Mouse (Mus musculus): ENCODE data around the gene Ttll11.

The Ttll11 gene

DNA sequence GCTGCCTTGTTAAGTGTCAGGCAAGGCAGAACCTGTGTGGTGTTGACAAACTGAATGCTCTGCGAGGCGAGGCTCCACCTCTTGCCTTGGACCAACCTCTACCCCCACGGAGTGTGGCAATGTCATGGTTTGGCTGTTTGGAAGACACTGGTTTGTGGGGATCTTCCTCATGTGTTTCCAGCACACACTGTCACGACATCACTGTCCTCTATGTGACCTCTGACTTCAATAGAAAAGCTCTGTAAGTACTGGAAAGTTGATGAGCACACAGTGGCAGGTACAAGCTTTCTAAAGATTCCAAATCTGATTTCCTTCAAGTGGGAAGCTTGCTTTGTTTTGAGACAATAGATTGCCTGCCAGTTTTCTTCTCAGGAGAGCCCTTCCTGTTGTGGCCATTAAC is 126.7 kb downstream of the Ttll11 start:
- 91% methylated on average over 4 of the region's 4 CpGs for WGBS

DNA sequence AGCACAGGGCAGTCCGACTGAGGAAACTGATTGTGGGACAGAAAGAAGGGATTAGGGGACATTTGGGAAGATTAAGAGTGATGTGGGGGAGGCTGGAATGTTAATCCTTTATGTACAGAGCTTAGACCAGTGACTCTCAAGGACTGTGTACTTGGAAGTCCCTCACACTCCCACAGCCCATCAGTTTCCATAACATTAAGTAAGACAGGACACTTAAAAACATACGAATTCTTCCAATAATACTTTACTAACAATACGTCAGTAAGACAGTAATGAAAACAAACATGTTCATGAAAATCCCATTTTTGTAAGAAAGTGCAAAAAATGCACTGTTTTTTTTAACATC is 127.6 kb downstream of the Ttll11 start:
- WGBS, result 78% methylated on average over 3 of the region's 3 CpGs

GRCm38 (mm10) chr2:35851420-35852163 is 128.1 kb downstream of the Ttll11 start:
- WGBS, result 62% methylated on average over 17 of the region's 17 CpGs

DNA sequence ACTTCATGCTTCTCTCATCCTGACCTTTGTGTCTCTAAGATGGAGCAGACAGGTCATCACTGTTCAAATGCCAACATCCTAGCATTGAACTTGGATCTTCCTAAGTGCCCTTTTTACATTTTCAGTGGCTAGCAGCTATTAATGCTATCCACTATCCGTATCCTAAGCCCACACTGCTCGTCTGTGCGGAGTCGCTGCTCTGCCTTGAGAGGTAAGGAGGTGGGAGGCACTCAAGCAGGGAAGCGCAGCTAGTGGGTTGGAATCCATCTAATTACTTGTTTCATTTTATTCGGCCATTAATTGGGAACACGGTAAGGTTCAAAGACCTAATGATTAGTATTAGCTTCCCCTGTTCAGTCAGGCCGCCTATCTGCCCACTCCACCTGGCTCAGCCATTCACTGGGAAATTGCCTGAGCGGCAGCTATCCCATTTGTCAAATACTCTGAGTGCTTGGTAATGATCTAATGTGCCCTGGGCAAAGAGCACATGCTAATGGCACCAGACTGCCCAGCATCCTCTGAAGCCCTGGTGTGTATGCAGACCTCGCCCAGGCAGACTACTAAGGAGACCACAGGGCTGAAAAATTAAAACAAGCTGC is 130.0 kb downstream of the Ttll11 start:
- 63% methylated on average over 10 of the region's 10 CpGs for WGBS

GRCm38 (mm10) chr2:35845611-35846504 is 133.9 kb downstream of the Ttll11 start:
- WGBS, result 41% methylated on average over 11 of the region's 11 CpGs

DNA sequence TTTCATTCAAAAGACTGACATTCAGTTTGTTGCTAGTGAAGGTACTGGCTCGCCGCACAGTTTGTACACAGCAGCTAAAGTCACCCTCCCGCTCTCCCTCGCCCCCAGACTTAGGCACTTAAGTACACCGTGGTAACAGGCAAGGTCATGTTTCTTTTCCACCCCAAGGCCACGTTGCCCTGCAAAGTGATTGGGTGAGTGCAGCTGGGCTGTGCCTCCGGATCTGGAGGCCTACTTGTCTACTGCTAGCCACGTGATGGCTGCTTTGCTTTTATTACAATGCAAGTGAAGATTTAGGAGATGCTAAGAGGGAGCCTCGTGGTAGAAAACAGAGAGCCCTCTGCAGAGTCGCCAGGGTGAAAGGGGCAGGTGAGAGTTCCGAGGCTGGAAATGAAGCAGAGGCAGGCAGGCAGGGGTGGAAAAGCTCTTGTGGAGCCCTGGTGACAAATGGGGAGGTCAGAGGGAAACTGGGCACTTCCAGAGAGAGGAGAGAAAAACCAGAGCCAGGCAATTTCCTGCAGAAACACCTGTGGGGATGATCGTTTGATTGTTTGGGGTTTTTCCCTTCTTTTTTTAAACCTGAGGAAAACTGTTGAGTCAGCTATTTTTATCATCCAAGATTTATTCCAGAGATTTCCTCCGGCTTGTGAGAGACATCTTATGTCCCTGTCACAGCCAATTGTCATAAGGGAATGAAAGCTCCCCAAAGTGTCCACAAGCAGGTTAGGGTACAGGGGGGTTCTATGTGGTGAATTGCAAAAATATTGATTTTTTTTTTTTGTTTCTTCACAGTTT is 135.6 kb downstream of the Ttll11 start:
- WGBS, result 51% methylated on average over 13 of the region's 13 CpGs

DNA sequence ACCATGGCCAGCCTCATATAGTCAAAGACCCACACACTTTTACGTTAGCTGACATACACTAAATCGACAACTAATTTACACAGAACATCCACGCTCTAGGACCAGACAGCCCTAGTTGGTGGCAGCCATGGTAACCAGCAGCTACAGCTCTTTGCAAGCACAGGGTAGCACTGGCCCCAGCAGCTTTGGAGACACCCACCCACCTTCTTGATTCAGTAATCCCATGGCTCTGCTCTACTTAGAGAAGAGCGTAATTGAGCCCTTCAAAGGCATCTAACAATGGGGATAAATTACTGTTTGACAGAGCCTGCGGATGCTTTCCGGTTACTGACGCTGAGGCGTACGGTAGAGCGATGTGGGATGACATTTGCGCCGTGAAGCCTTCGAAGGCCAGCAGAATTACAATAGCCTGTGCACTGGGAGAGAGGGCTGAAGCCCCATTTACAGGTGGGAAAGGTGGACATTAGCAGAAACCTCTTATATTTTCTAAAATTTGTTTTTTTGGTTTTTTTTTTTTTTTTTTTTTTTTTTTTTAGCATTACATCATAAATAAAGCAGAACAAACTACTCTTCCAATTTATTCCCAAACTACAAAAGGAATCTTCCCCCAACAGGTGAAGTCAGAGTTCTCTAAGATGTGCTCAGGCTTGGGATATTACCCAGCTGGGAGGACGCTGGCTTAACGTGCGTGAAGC is 136.8 kb downstream of the Ttll11 start:
- WGBS, result 61% methylated on average over 16 of the region's 16 CpGs

GRCm38 (mm10) chr2:35841841-35842420 is 137.8 kb downstream of the Ttll11 start:
- 62% methylated on average over 4 of the region's 4 CpGs for WGBS

GRCm38 (mm10) chr2:35840956-35841816 is 138.5 kb downstream of the Ttll11 start:
- WGBS, result 48% methylated on average over 14 of the region's 14 CpGs

GRCm38 (mm10) chr2:35838751-35839479 is 140.8 kb downstream of the Ttll11 start:
- 59% methylated on average over 11 of the region's 11 CpGs for WGBS

DNA sequence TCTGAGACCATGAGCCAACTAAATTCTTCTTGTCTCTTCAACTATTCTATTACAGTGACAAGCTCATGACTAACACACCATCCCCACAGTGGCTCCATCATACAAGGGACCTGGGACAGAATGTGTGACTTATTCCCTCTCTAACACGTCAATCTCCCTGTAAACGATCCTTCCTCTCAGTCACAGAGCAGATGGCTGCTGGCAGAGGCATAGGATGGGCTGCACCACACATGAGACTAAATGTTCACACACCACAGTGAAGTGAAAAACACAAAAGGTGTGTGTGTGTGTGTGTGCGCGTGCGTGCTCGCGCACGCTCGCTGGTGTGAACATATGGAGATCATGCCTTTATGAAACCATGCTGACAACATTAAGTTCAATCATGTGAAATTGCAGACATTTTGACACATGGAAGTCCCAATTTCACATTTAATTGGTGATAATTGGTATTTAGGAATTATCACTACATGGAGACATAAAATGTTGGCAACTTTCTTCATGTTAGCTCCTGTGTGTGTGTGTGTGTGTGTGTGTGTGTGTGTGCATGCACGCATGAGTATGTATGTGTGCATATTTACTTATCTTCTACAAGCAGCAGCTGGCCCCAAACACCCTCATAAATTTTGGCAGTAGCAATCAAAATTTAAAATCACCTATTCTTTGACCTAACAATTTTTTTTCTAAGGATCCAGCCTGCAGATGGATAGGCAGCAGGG is 145.4 kb downstream of the Ttll11 start:
- 85% methylated on average over 10 of the region's 10 CpGs for WGBS

GRCm38 (mm10) chr2:35833546-35833945 is 146.2 kb downstream of the Ttll11 start:
- WGBS, result 74% methylated on average over 6 of the region's 6 CpGs

DNA sequence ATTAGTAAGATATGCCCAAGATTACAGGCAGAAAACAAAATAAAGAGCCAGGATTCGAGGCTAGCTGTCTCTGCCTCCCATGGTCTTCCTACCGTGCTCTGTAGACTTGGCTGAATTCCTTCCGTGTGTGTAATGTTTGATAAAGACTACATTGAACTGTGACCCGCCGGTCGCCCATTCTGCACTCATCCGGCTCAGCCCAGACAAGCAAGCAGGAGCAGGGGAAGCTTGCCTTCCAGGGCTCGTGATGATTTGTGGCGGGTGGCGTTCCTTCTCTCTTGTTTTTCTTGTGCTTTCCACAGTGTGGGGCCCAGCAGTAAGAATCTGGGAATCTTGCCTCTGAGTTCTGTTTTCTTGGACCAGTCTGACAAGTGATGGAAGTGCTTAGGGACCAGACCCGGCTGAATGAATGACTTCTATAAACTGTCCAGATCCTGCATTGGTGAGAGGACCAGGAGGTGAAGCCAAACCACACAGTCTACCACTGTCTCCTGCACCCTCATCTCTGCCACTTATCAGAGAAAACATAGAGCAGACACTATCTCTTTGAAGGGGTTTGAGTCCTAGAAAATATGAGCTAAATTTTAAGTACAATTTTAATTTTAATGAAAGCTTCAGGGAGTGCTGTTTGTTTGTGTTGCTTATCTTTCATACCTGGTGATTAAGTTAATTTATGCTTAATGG is 146.8 kb downstream of the Ttll11 start:
- WGBS, result 63% methylated on average over 11 of the region's 11 CpGs

GRCm38 (mm10) chr2:35831904-35832581 is 147.7 kb downstream of the Ttll11 start:
- 86% methylated on average over 10 of the region's 10 CpGs for WGBS

DNA sequence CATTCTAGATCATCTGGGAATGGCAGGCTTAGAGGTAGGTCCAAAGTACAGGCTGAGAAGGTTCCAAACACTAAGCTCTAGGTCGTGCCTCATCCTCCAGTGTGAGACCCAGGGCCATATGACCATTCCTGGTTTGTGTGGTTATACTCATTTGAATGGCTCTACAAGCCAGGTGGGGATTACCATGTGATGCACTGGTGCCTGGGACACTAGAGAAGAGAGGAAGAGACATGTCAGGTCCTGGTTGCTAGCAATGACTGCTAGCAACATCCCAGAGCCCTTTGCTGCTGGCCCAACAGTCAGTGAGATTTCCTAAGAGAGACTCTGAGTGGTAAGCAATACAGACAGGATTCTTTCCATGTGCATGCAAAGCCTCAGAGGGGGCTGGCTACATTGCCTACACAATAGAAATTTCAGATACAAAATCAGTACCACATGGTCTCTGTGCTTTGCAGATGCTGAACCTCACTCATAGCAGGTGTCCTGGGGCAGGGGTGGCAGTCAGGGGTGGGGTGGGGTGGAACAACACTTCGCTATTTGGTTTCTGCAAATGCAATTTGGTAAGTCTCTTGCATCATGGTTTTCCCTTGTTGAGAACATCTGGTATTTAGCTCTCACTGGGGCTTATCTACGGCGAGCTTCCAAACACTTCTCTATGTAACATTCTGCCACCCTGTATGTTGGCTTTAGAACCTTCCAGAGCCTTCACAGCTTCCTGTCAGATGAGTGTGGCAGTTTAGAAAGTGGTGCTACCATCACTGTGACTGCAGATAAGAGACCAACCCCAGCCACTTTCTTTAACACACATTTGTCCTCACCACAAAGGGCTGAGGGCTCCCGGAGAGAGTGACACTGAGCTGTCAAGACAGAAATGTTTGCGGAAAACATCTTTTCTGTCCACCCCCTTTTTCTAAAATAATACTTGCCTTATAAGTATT is 148.5 kb downstream of the Ttll11 start:
- WGBS, result 67% methylated on average over 6 of the region's 6 CpGs

DNA sequence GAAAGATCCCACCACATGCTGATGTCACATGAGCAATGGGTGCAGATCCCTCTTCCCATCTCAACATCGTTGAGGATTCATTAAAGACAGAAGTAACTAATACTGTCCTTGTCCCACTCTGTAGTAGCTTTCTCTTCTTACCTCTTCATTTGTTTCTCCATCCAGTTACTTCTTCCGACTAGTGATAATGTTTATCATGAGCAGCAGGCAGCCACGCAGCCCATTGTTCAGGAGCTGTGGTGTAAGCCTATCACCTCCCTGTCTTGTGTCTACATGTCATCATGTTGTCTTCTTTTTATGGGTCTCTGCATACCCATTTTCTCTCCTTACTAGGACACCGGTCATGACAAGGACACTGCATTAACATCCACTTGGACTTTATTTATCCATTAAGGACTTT is 150.6 kb downstream of the Ttll11 start:
- WGBS, result 95% methylated on average over 4 of the region's 4 CpGs
